Mouse (Mus musculus): ENCODE results near the gene Hes3.

Gene Hes3

GRCm38 (mm10) chr4:152250615-152251014 is 40.8 kb downstream of the Hes3 start:
- no peak for DNase-seq

GRCm38 (mm10) chr4:152247195-152247594 is 44.3 kb downstream of the Hes3 start:
- no peak for DNase-seq

GRCm38 (mm10) chr4:152246011-152246410 is 45.5 kb downstream of the Hes3 start:
- DNase-seq, result no peak

GRCm38 (mm10) chr4:152244545-152245522 is 46.6 kb downstream of the Hes3 start:
- no peak for DNase-seq

GRCm38 (mm10) chr4:152243969-152244368 is 47.5 kb downstream of the Hes3 start:
- no peak for DNase-seq

- DNase-seq, result no peak
Measured at GRCm38 (mm10) chr4:152243241-152243891, 48.1 kb downstream of the Hes3 start.

GRCm38 (mm10) chr4:152239974-152240373 is 51.5 kb downstream of the Hes3 start:
- no peak for DNase-seq
